Mouse (Mus musculus) neutrophil, adult 5-6 weeks (primary cell): ENCODE measurements around the gene Spz1. TPM values are rescaled to one million over a fixed set of nuclear protein-coding genes. Genes with fewer than 3 reads are reported as not detected.
"Not testable (repeated sequence)": the region's sequence is repeated elsewhere in the genome, so short reads cannot be mapped to it uniquely, and the experiment has no call there.

Experiments used
- ATAC-seq: fragments of 151-379, 151-347 bp; 2 replicates; pipeline ENCODE4 v1.8.0; 2017; ENCODE audit warnings: mild to moderate bottlenecking, moderate TSS enrichment; ENCODE audit not compliant: insufficient number of reproducible peaks, poor library complexity, low FRiP score, severe bottlenecking; ENCODE audit errors: extremely low read depth
- total RNA-seq: library from RNA; stranded (forward); fragments of 200-1000 nt; gene quantifications from 2 replicates; pipeline ENCODE4 v1.2.3, GENCODE M21; 2017

The Spz1 gene
- not detected in 2 replicates for total RNA-seq

- ATAC-seq, result no peak
These were observed at the start of gene Spz1 for GRCm38 (mm10) chr13:92576072-92576471. TSS of gene Spz1 (minus strand) at chr13:92576172.

- no peak for ATAC-seq
These were observed 40.5 kb upstream of the Spz1 start for GRCm38 (mm10) chr13:92616459-92616858.

DNA sequence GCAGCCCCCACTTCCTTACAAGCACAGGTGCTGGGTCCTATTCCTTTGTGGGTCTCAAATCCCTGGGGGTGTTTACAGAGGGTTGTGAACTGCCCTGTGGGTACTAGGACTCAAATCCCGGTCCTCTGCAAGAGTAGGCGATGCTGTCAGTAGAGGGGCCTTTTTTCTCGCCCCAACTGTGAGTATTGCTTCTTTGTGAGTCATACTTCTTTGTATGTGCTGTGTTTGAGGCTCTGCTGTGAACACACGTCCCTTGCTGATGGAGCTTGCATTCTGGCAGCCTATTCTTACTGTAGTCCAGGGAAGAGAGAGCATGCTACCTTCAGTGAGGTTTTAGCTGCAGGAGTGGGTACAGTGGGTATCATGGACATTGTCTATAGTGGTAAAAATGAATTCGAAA, 39.2 kb upstream of the Spz1 start:
- ATAC-seq, result no peak

DNA sequence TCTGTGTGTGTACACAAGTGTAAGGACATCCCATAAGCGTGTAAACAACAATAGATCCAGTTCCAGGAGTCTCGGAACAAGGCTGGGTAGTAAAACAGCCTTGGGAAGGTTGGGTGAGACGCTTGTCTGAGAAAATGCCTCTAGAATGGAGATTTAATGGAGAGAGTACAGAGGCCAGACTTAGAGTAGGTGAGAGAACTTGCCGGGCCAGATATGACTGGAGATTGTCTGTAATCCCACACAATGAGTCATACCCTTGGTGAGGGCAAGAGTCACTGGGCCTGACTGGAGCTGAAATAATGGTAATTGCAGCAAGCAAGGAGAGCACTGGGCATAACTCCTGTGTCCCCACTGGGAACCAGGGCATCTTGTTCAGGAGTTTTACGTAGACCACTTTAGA, 37.1 kb upstream of the Spz1 start:
- no peak for ATAC-seq

- no peak for ATAC-seq
These were observed 35.9 kb upstream of the Spz1 start for GRCm38 (mm10) chr13:92611917-92612316.

DNA sequence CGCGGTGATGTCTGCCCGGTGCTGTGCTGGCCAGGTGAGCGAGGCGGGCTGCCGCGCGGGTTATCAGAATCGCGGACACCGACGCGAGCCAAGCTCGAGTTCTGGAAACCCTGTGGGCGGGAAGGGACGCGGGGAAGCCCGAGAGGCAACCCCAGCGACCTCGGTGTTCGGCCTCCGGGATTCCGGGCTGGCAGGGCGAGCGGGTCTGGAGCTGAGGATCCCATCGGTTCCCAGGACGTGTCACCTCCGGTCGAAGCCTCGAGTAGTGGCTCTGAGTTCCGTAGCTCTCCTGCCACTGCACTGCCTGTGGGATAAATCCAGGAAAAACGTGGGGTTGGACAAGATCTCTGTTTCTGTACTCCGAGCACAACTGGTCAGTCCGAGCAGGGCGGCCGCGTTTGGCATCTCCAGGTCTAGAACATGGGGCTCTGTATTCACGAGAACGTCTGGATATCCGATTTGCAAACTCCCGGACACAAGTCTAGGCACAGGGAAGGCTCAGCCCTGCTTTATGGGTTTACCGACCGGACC, 35.3 kb upstream of the Spz1 start:
- no peak for ATAC-seq

GRCm38 (mm10) chr13:92610311-92611221, 34.6 kb upstream of the Spz1 start, which contains the start of gene Serinc5:
TSS of gene Serinc5 (plus strand) at chr13:92611091.
- peak; percentile 96 for ATAC-seq

DNA sequence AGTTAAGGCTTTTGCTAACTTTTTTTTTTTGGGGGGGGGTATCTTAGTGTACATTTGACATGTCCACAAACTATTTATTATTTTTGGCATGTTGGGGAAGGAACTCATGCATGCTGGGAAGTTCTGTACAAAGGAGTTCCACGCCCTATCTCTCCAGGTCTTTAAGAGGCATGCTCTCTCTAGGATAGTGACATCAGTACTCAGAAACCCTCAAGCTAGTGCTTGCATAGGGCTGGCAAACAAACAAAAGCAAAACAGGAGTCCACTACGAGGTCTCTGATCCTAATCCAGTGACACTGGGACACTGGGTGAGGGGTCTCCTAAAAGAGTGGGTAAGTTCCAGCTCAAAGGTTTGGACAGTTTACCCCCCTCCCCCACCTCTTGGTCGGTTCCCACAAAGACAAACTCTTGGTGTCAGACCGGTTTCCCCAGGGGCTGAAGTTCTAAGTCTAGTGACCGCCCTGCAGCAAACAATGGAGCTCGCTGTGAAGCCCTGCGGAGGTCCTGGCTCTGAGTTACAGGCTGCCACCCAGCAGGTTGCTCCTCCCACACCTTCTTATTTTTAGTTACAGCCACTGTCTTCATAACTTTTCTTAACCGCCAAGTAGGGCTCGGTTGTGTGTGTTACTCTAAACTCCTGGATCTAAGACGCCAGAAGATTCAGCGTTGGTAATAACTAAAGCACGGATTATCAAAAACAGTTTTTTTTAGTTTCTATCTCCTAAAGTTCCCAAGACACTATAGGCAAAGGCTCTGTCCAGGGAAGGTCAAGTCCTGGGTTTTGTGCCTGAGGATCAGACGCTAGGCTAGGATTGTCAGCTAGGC, 33.7 kb upstream of the Spz1 start:
- 0 out of 2 replicates have a peak, but pooled peaks have one; percentile 4 for ATAC-seq

DNA sequence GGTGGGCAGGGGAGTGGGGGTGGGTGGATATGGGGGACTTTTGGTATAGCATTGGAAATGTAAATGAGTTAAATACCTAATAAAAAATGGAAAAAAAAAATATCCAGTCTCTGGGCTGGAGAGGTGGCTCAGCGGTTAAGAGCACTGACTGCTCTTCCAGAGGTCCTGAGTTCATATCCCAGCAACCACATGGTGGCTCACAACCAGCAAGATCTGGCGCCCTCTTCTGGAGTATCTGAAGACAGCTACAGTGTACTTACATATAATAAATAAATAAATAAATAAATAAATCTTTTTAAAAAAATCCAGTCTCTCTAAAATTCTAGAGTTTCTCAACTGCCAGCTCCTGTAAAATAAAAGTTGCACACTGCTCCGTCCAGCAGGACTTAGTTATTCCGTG, 29.3 kb upstream of the Spz1 start:
- not testable (repeated sequence) for ATAC-seq

- no peak for ATAC-seq
These were observed 19.5 kb upstream of the Spz1 start for GRCm38 (mm10) chr13:92595424-92595823.

DNA sequence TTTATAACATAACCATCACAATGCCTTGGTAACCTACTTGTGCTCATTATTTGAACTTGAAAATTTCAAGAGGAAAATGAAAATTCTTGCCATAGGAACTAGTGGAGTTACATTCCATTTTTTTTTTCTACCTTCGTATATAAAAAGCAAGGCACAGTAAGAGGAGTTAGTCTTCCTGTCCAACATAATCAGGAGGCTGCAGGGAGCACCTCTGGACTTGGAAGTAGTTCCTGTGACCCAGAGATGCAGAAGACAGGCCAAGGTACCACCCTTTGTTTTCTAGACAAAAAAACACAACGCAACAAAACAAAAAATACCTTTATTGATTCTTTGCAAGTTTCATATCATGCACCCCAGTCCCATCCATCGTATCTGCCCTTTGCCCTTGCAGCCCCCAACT, 18.9 kb upstream of the Spz1 start:
- no peak for ATAC-seq

DNA sequence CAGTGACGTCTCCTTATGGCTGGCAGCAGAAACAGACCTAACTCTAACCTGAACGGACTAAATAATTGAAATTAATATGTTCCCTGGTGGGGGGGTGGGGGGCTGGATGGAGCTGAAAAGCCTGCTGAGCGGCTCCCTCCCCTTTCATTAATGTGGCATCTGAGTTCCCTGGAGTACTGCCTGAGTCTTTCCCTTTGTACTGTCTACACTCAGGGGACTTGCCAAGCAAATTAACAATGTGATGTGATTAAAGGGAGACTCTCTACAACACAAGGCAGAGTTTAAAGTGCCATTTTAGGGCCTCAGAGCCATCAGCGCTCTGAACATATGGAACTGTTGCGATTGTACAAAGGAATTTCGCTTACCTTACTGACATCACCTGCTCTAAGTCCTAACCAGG, 18.5 kb upstream of the Spz1 start:
- ATAC-seq, result no peak

GRCm38 (mm10) chr13:92593731-92594396, 17.9 kb upstream of the Spz1 start:
- no peak for ATAC-seq

DNA sequence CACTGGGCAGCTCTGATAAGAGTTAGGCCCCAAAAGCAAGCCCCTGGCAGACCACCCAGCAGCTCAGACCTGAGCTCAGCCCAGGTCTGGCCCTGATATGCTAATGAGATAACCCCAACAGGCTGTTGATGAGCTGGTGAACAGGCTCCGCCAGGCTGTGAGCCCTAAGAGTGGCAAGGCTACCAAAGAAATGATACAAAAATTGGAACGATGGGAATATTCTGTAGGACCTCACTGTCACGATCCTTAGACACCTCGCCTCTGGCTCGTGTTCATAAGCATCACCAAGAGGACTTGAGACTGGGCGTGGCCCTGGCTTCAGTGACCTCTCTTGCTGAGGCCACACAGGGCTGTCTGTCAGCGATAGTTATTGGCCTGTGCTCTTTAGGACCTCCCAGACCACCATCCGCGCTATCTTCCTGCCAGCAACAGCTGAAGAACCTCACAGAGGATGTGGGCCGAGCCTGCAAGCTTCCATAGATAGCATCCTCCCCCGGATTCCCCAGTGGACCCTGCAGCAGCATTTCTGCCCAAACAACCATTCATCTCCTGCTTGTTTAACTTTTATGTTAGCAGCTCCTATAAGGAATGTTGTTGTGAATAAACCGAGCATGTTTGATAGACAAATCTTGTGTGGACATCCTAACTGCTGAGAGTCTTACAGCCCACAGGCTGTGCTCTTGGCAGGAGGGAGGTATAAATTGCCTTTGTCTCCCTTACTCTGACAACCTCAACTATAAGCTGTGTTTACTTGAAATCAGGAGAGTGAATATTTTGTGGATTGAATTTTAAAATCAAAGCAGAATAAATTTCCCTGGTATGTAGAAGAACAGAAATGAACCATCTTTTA, 17.0 kb upstream of the Spz1 start:
- no peak for ATAC-seq

DNA sequence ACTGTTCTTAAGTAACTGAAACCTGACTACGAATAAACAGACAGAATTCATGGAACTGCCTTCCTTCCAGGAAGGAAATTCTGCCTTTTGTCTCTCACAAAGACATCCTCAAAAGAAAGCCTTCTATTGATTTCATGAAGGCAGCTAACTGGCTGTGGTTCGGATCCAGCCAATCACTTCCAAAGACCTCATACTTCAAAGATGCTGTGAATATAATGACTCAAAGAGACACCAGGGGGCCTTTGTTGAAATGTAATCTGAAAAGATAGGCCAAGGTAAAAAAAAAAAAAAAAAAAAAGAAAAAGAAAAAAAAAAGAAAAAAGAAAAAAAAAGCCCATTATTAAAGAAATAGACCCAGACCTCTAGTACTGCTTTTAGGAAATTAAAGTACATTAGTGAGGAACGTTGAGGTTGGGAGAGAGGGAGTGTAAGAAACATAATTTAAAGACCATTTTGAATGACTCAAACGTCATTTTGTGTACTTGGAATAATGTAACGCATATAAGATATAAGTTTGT, 16.4 kb upstream of the Spz1 start:
- no peak for ATAC-seq

DNA sequence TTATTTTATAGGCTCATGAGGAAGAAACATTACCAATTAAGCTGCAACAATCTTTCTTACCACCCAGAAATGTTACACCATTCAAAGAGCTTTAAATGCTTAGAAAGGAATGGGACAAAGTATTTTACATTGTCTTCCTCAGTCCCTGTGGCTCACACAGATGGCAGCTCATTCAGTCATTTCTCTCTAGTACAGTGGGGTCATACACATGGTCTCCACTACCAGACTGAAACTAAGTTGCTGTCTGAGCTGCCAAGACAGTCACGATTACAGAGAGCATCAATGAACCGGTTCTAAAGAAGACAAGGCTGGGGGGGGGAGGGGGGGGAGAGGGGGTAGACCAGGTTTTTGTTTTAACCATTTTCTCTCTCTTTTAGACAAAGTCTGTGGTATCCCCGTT, 15.3 kb upstream of the Spz1 start:
- no peak for ATAC-seq

DNA sequence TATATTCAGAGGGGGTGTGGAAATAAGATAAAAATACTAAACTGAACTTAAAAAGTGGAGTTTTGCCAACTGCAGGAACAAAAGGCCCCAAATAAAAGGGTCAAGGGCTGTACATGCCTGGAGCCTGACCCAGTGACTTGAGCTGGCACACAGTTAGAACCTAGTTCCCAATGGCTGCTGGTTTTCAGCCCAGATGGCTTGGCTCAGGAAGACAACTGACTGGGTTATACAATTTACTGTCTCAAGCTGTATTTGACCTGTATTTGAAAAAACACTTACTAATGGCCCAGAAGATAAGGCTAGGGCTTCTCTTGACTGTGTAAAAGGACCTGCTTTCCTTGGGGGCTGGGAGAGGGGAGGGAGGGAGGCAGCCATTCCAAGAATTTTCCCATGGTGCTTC, 13.3 kb upstream of the Spz1 start:
- no peak for ATAC-seq

GRCm38 (mm10) chr13:92588704-92589103, 12.7 kb upstream of the Spz1 start:
- no peak for ATAC-seq
